Mouse (Mus musculus) embryonic facial prominence, embryonic 15.5 days (tissue): Measurements from ENCODE around the gene Med4. TPM values are rescaled to one million over a fixed set of nuclear protein-coding genes. Genes with fewer than 3 reads are reported as not detected.

ENCODE experiments used
- polyA plus RNA-seq: library from polyadenylated mRNA; unstranded; fragments of >200 nt; fragmentation: Nextera tagmentation; extraction: Ambion mirVana; gene quantifications from 2 replicates; pipeline ENCODE4 v1.2.1, GENCODE M21; 2015

Gene Med4
- polyA plus RNA-seq, 1 experiment from 2014 or later = 82.8 TPM

Other genes starting within 250 kb of the Med4 start
- 23.8 and 25.6 TPM in 2 replicates for gene Rb1, start 184.2 kb upstream of the Med4 start, polyA plus RNA-seq
- gene Itm2b, start 124.7 kb upstream of the Med4 start, polyA plus RNA-seq = 1,155 and 1,174 TPM in 2 replicates
- 99.6 and 106 TPM in 2 replicates for gene Sucla2, start 15.3 kb downstream of the Med4 start, polyA plus RNA-seq
- gene Nudt15, start 38.2 kb downstream of the Med4 start, polyA plus RNA-seq = 4.5 TPM in 2 replicates
- not detected in 2 replicates for gene Gm21750, start 151.2 kb downstream of the Med4 start, polyA plus RNA-seq